7 mouse cellular contexts compared by ENCODE assay signal in the genomic region with DNA sequence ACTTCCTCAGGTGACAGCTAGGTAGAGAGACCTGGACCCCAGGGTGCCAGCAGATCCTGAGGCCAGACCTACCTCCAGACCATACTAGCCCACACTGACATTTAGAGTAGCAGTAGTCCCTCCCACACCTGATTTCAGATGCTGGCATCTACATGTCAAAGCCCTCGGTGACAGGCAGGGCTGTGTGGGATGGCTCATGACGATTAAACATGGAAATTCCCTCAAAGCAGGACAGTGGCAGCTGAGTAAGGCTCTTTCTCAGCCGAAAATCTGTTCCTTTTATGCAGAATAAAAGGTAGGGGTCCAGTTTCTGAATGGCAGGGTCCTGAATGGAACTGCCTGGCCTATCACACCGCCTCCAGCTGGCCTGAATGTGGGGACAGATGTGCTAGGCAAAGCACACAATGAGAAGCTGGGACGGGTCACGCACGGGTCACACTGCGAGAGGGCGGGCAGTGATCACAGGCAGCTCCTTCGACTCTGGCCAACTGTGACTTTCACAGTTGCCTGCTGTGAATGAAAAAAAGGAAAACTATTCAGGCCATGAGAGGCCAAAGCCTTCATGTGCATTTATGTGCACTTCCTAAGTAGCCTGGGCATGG. TPM values are rescaled to one million over a fixed set of nuclear protein-coding genes. Genes with fewer than 3 reads are reported as not detected.
DNase-seq lines count a peak whose midpoint lies in the region; ATAC-seq lines count a peak whose summit lies in the region.

No protein-coding gene starts in this region.

- H3K9ac ChIP-seq in heart, embryonic 16.5 days (ENCODE audit: low read length) = no peak overlapping the region
- no peak overlapping the region for H3K9ac ChIP-seq in midbrain, embryonic 12.5 days (replicated peaks)

- DNase-seq in ZHBTc4 (ENCODE audit: low read depth, low spot score) = peak; percentile 36
- peak; percentile 86 for DNase-seq in embryo, embryonic 9.5 days (ENCODE audit: extremely low spot score)
- no peak for DNase-seq in right cerebral cortex, postnatal 4 days
- DNase-seq in cerebellum, adult 9-10 months = no peak
- DNase-seq in spleen, postnatal 36 days (ENCODE audit: low spot score in 2 of 2) = no peak

- peak overlapping the region; percentile 34; the same call in 1 of the 2 replicates for H3K27ac ChIP-seq in heart, embryonic 16.5 days (ENCODE audit: low read length)
- H3K27ac ChIP-seq in midbrain, embryonic 12.5 days (replicated peaks) = peak overlapping the region; percentile 71

- WGBS in heart, embryonic 16.5 days = 33% methylated on average over 10 of the region's 10 CpGs
- WGBS in midbrain, embryonic 12.5 days = 8% methylated on average over 10 of the region's 10 CpGs

- ATAC-seq in heart, embryonic 16.5 days (replicated peaks; ENCODE audit: extremely low read depth, insufficient read depth, low FRiP score) = no peak
- ATAC-seq in midbrain, embryonic 12.5 days (ENCODE audit: low FRiP score, low read depth) = peak; percentile 84

- H3K9me3 ChIP-seq in heart, embryonic 16.5 days (replicated peaks; ENCODE audit: control insufficient read depth, low read length) = no peaks in the 10 kb centered on the region
- H3K9me3 ChIP-seq in midbrain, embryonic 12.5 days = no peaks in the 10 kb centered on the region

- H3K4me3 ChIP-seq in heart, embryonic 16.5 days (ENCODE audit: low read length) = no peak overlapping the region
- H3K4me3 ChIP-seq in midbrain, embryonic 12.5 days = no peak overlapping the region

- no peak overlapping the region for H3K4me2 ChIP-seq in heart, embryonic 16.5 days (ENCODE audit: low read depth, low read length)
- no peak overlapping the region; the same call in 1 of the 2 replicates for H3K4me2 ChIP-seq in midbrain, embryonic 12.5 days (replicated peaks)

- H3K36me3 ChIP-seq in heart, embryonic 16.5 days (ENCODE audit: control insufficient read depth, insufficient read depth) = no peaks in the 10 kb centered on the region
- 0 out of 2 replicates have a peak, but pooled peaks cover 5% of the 10 kb centered on the region for H3K36me3 ChIP-seq in midbrain, embryonic 12.5 days

- no peaks in the 10 kb centered on the region for H3K27me3 ChIP-seq in heart, embryonic 16.5 days (ENCODE audit: control insufficient read depth, insufficient read depth, low read length)
- H3K27me3 ChIP-seq in midbrain, embryonic 12.5 days = no peaks in the 10 kb centered on the region

- H3K4me1 ChIP-seq in heart, embryonic 16.5 days (ENCODE audit: control insufficient read depth, insufficient read depth, low read length) = peaks cover 79% of the 10 kb centered on the region
- peaks cover 82% of the 10 kb centered on the region for H3K4me1 ChIP-seq in midbrain, embryonic 12.5 days

RNA-seq across cellular contexts. Expression of a gene that starts 29.2 kb away (rescaled TPM):
- 53.2 and 53.7 TPM in 2 replicates for polyA plus RNA-seq in heart, embryonic 16.5 days (2015; fragmentation: Nextera tagmentation; extraction: Ambion mirVana)
- polyA plus RNA-seq in midbrain, embryonic 12.5 days (2016; fragmentation: Nextera tagmentation; extraction: Ambion mirVana) = 122 and 126 TPM in 2 replicates

Comparison
In these comparisons a context has a peak if more than half of its experiments do, and no peak if none do; other contexts are left out.
1. DNase-seq: peak in ZHBTc4 (single experiment) and embryo, embryonic 9.5 days (single experiment); none in right cerebral cortex, postnatal 4 days (single experiment), cerebellum, adult 9-10 months (single experiment) and spleen, postnatal 36 days (0 of 2).